Mouse (Mus musculus) embryonic facial prominence, embryonic 13.5 days (tissue): Measurements from ENCODE around the gene Rnf141. TPM values are rescaled to one million over a fixed set of nuclear protein-coding genes. Genes with fewer than 3 reads are reported as not detected.

Experiments used
- ATAC-seq: fragments of 200-750 bp; cut with Nextera tagmentation; 2 replicates; pipeline ENCODE4 v1.8.0; 2017; ENCODE audit warnings: low read depth; ENCODE audit not compliant: insufficient number of reproducible peaks, insufficient read depth, low FRiP score, low TSS enrichment
- H3K27ac ChIP-seq: fragments of 300-500 bp; sonication (generic); 2 replicates; pipeline ENCODE4 v1.5.1; 2015; ENCODE audit warnings: moderate library complexity, mild to moderate bottlenecking, inconsistent platforms
- H3K27me3 ChIP-seq: fragments of 300-500 bp; sonication (generic); 2 replicates; pipeline ENCODE4 v1.6.1; 2015; ENCODE audit warnings: mild to moderate bottlenecking, inconsistent platforms
- H3K36me3 ChIP-seq: fragments of 300-500 bp; sonication (generic); 2 replicates; pipeline ENCODE4 v1.6.1; 2015; ENCODE audit warnings: mild to moderate bottlenecking, inconsistent platforms
- H3K4me1 ChIP-seq: fragments of 300-500 bp; sonication (generic); 2 replicates; pipeline ENCODE4 v1.6.1; 2015; ENCODE audit warnings: inconsistent platforms
- H3K4me2 ChIP-seq: fragments of 300-500 bp; sonication (generic); 2 replicates; pipeline ENCODE4 v1.6.1; 2015; ENCODE audit warnings: moderate library complexity, mild to moderate bottlenecking, inconsistent platforms
- H3K4me3 ChIP-seq: fragments of 300-500 bp; sonication (generic); 2 replicates; pipeline ENCODE4 v1.5.1; 2015; ENCODE audit warnings: mild to moderate bottlenecking, inconsistent platforms
- H3K9ac ChIP-seq: fragments of 300-500 bp; sonication (generic); 2 replicates; pipeline ENCODE4 v1.6.1; 2015; ENCODE audit warnings: mild to moderate bottlenecking, inconsistent platforms
- H3K9me3 ChIP-seq: fragments of 300-500 bp; sonication (generic); 2 replicates; pipeline ENCODE4 v1.6.1; 2016; ENCODE audit warnings: inconsistent platforms
- WGBS: fragments of 180-500 bp; shearing (Covaris S2); methylation state at CpG from one replicate; pipeline ENCODE4 v1.1.7; 2015; ENCODE audit warnings: mixed read lengths; 5-methylcytosine and 5-hydroxymethylcytosine counted together
- polyA plus RNA-seq: library from polyadenylated mRNA; unstranded; fragments of >200 nt; fragmentation: Nextera tagmentation; extraction: Ambion mirVana; gene quantifications from 2 replicates; pipeline ENCODE4 v1.2.1, GENCODE M21; 2015

The Rnf141 gene
- 16.9 and 17.0 TPM in 2 replicates for polyA plus RNA-seq

DNA sequence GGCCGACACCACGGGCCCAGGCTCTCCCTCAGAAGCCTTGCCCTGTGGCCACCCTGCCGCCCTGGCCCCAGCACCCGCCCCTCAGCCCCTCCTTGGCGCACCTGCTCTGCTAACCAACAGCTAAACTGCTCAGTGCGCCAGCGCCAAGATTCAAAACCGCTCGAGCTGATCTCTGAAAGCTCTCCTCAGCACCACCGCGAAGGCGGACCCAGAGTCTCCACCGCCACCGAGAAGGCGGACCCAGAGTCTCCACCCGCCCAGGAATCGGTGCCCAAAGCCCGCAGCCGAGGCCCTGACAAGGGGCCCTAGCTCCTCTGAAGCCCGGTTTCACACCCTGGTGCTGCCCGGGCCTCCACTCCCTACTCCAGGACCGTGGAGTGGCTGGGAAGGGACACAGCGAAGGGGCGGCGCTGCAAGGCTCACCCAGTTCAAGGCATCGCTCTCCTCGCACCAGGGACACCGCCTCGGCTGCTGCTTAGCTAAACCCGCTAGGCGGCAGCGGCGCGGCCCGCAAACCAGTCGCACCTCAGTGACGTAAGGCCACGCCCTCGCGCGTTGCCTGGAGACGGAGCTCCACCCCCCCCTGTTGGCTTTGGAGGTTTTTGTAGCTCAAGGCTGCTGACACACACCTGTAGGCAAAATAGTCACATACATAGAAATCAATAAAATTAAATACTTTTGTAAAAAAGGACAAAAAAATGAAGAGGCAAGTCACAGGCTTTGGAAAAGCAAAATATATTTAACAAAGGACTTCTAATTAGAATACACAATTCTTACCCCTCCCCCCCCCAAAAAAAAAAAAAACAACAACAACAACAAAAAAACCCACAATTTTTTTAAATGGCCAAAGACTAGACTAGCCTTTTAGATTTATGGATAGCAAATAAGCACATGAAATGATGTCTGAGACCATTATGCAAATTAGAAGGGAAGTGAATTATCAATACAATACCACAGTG, at the start of gene Rnf141:
Gene Rnf141 (minus strand): TSS at position 542 of the 959 bp plus-strand sequence.
- peak within 1 kb of the TSS; percentile 81 for H3K9ac ChIP-seq
- WGBS: under 1% methylated on average over 42 of the region's 42 CpGs
- peak within 1 kb of the TSS; percentile 92 for H3K4me2 ChIP-seq
- peaks cover 6% of the 10 kb centered on the region for H3K4me1 ChIP-seq
- H3K9me3 ChIP-seq: no peaks in the 10 kb centered on the region
- no peaks in the 10 kb centered on the region for H3K27me3 ChIP-seq
- peak within 1 kb of the TSS; percentile 90 for H3K27ac ChIP-seq
- H3K4me3 ChIP-seq: peak within 1 kb of the TSS; percentile 78
- peak; percentile 85 for ATAC-seq
- no peaks in the 10 kb centered on the region for H3K36me3 ChIP-seq

GRCm38 (mm10) chr7:110891501-110891986, 47.3 kb upstream of the Rnf141 start:
- no peak overlapping the region for H3K4me3 ChIP-seq
- H3K4me1 ChIP-seq: no peaks in the 10 kb centered on the region
- no peak overlapping the region for H3K9ac ChIP-seq
- 68% methylated on average over 9 of the region's 9 CpGs for WGBS
- no peak overlapping the region for H3K4me2 ChIP-seq
- no peaks in the 10 kb centered on the region for H3K9me3 ChIP-seq
- no peak overlapping the region for H3K27ac ChIP-seq
- no peak for ATAC-seq
- H3K27me3 ChIP-seq: no peaks in the 10 kb centered on the region
- H3K36me3 ChIP-seq: no peaks in the 10 kb centered on the region

DNA sequence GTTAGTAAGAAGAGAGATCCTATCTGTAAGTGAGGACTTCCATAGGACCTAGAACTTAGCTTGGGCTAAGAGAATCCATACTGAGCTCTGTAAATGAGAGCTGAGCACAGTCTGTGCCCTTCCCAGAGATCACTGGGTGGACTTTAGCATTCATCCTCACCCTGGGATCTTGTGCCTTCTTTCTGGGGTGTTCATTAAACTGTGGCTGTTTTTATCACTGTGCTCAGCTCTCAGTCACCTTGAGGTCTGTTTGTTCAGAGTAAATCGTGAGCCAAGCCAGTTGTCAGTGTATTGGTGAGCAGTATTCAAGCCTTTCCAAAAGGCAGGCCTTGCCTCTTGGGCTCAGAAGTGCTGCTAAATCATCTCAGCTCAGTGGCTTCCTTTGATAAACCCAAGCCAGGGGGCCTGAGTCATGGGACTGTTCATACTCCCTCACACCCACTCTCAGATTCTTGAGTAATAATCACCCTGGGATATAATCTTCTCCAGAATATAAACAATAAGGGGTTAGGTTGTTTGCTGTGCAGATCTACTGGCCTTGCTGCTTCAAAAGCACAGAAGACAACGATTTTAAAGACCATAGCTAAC, 37.6 kb upstream of the Rnf141 start:
- Histone ChIP-seq H3K4me1 (0 out of 2 replicates have a peak, but pooled peaks cover 2% of the 10 kb centered on the region), H3K27ac (no peak overlapping the region), H3K36me3 (no peaks in the 10 kb centered on the region), H3K27me3 (no peaks in the 10 kb centered on the region), H3K4me3 (no peak overlapping the region), H3K9ac (no peak overlapping the region), H3K4me2 (no peak overlapping the region), H3K9me3 (no peaks in the 10 kb centered on the region)
- ATAC-seq: no peak
- WGBS: 75% methylated on average over 2 of the region's 2 CpGs

DNA sequence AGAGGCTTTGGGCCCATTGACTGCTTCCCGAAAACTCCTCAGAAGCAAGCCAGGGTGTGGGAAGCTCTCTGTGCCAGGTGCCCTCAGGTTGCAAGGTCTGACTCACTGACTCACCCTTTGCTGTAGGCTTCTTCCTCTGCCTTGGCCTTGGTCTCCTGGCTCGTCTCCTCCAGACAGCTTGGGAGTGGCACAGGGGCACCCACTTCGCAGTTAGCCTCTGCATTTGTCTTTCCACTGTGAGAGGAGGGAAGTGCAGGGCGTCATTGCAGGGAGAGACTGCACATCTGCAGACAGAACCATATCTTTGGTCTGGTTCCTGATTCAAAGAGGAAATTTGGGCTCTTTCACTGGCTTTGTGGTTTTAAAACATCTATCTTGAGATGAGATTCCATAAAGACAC, 33.8 kb upstream of the Rnf141 start:
- Histone ChIP-seq H3K4me3 (no peak overlapping the region), H3K4me2 (no peak overlapping the region), H3K27me3 (no peaks in the 10 kb centered on the region), H3K36me3 (no peaks in the 10 kb centered on the region), H3K9me3 (no peaks in the 10 kb centered on the region), H3K9ac (no peak overlapping the region), H3K27ac (no peak overlapping the region), H3K4me1 (no peaks in the 10 kb centered on the region)
- ATAC-seq: no peak
- 74% methylated on average over 4 of the region's 4 CpGs for WGBS

DNA sequence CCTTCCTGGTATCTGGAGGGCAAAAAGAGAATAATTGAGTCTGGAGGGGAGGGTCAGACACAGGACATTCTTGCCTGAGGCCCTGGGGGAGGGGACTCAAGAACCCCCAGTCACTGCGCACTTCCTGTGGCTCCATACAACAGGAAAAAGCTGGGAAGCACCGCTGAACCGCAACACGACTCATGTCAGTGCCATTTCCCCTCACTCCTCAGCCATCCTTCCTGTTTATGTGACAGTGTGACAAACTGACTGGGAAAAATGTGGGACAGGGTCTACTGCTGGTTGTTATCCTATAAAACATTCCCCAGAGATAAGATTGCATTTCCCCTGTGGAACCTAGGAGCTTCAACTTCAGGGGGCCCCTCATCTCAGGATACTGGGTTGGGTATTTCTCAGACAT, 32.7 kb upstream of the Rnf141 start:
- Histone ChIP-seq H3K27me3 (no peaks in the 10 kb centered on the region), H3K4me1 (no peaks in the 10 kb centered on the region), H3K4me2 (no peak overlapping the region), H3K9me3 (no peaks in the 10 kb centered on the region), H3K4me3 (no peak overlapping the region), H3K36me3 (no peaks in the 10 kb centered on the region), H3K27ac (no peak overlapping the region), H3K9ac (no peak overlapping the region)
- no peak for ATAC-seq
- WGBS: 83% methylated on average over 4 of the region's 4 CpGs

GRCm38 (mm10) chr7:110868807-110869206, 24.6 kb upstream of the Rnf141 start:
- Histone ChIP-seq H3K9ac (no peak overlapping the region), H3K4me3 (no peak overlapping the region), H3K27me3 (no peaks in the 10 kb centered on the region), H3K36me3 (no peaks in the 10 kb centered on the region), H3K4me2 (no peak overlapping the region), H3K27ac (no peak overlapping the region), H3K4me1 (0 out of 2 replicates have a peak, but pooled peaks cover 6% of the 10 kb centered on the region), H3K9me3 (0 out of 2 replicates have a peak, but pooled peaks cover 3% of the 10 kb centered on the region)
- 65% methylated on average over 5 of the region's 5 CpGs for WGBS
- no peak for ATAC-seq

DNA sequence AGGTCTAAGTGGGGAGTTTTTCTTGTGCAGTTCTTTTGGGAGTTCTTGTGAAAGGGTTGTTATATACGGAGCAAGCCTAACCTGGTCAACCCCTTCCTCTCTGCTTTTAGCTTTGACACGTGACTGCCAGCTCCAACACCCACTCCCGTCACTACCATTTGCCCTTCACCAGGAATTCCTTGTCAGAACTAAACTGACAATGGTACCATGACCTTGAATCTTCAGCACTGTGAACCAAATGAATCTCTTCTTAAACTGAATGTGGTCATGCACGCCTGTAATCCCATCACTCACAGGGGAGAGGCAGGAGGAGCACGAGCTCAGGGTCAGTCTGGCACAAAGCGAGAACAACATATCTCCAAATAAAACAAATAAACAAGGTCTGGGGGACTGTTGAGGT, 22.9 kb upstream of the Rnf141 start:
- H3K27me3 ChIP-seq: no peaks in the 10 kb centered on the region
- H3K4me3 ChIP-seq: no peak overlapping the region
- ATAC-seq: no peak
- H3K27ac ChIP-seq: no peak overlapping the region
- H3K36me3 ChIP-seq: no peaks in the 10 kb centered on the region
- H3K9me3 ChIP-seq: 0 out of 2 replicates have a peak, but pooled peaks cover 3% of the 10 kb centered on the region
- WGBS: 87% methylated on average over 6 of the region's 6 CpGs
- H3K4me2 ChIP-seq: no peak overlapping the region
- no peak overlapping the region for H3K9ac ChIP-seq
- 0 out of 2 replicates have a peak, but pooled peaks cover 6% of the 10 kb centered on the region for H3K4me1 ChIP-seq

- no peaks in the 10 kb centered on the region for H3K27me3 ChIP-seq
Observed at GRCm38 (mm10) chr7:110866021-110866420, 21.8 kb upstream of the Rnf141 start.

GRCm38 (mm10) chr7:110865570-110865969, 21.3 kb upstream of the Rnf141 start:
- no peak overlapping the region for H3K9ac ChIP-seq
- H3K27me3 ChIP-seq: no peaks in the 10 kb centered on the region
- H3K4me3 ChIP-seq: no peak overlapping the region
- H3K4me2 ChIP-seq: no peak overlapping the region
- H3K36me3 ChIP-seq: no peaks in the 10 kb centered on the region
- H3K9me3 ChIP-seq: 0 out of 2 replicates have a peak, but pooled peaks cover 3% of the 10 kb centered on the region
- 0 out of 2 replicates have a peak, but pooled peaks cover 6% of the 10 kb centered on the region for H3K4me1 ChIP-seq
- ATAC-seq: no peak
- H3K27ac ChIP-seq: no peak overlapping the region
- 84% methylated on average over 6 of the region's 6 CpGs for WGBS

More at GRCm38 (mm10) chr7:110866021-110866420, 21.8 kb upstream of the Rnf141 start:
- 89% methylated on average over 3 of the region's 3 CpGs for WGBS
- H3K9me3 ChIP-seq: 0 out of 2 replicates have a peak, but pooled peaks cover 3% of the 10 kb centered on the region
- 0 out of 2 replicates have a peak, but pooled peaks cover 6% of the 10 kb centered on the region for H3K4me1 ChIP-seq
- no peak overlapping the region for H3K27ac ChIP-seq
- no peak for ATAC-seq
- no peaks in the 10 kb centered on the region for H3K36me3 ChIP-seq
- no peak overlapping the region for H3K9ac ChIP-seq
- H3K4me3 ChIP-seq: no peak overlapping the region
- H3K4me2 ChIP-seq: no peak overlapping the region

GRCm38 (mm10) chr7:110865038-110865437, 20.8 kb upstream of the Rnf141 start:
- Histone ChIP-seq H3K27me3 (no peaks in the 10 kb centered on the region), H3K4me2 (no peak overlapping the region), H3K27ac (no peak overlapping the region), H3K9ac (no peak overlapping the region), H3K36me3 (no peaks in the 10 kb centered on the region), H3K4me3 (no peak overlapping the region), H3K4me1 (0 out of 2 replicates have a peak, but pooled peaks cover 6% of the 10 kb centered on the region), H3K9me3 (0 out of 2 replicates have a peak, but pooled peaks cover 3% of the 10 kb centered on the region)
- no peak for ATAC-seq
- WGBS: 33% methylated on average over 10 of the region's 10 CpGs

DNA sequence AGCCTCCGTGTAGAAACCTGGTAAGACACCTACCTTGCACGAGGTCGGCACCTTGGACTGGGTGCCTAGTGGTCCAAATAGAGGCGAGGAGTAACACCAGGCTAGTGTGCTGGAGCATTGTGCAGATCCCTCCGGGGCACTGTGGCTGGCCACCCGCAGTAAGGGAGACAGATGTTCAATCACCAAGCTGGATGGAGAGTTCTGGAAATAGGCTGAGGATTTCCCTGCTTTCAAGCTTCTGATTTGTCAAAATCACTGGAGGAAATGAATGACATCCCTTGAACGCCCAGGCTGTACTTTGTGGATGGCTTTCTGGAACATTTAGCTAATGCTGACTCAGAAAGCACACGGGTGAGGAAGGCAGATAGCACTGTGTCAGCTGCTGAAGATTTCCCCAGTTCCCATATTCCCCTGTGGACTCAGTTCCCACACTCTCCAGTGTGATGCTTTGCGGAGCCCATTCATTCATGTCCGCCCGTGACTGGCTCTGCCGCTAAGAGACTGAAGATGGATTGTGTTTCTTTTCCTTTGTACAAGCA, 18.6 kb upstream of the Rnf141 start, which contains the start of gene Lyve1:
Gene Lyve1 (minus strand): TSS at position 489 of the 539 bp plus-strand sequence.
- Histone ChIP-seq H3K27me3 (no peaks in the 10 kb centered on the region), H3K9ac (no peak within 1 kb of the TSS), H3K4me3 (no peak within 1 kb of the TSS), H3K27ac (no peak within 1 kb of the TSS), H3K36me3 (no peaks in the 10 kb centered on the region), H3K9me3 (0 out of 2 replicates have a peak, but pooled peaks cover 3% of the 10 kb centered on the region), H3K4me1 (0 out of 2 replicates have a peak, but pooled peaks cover 6% of the 10 kb centered on the region), H3K4me2 (no peak within 1 kb of the TSS)
- ATAC-seq: no peak
- 74% methylated on average over 12 of the region's 12 CpGs for WGBS
